Mouse (Mus musculus): Measurements from ENCODE around the gene H2-DMa. TPM values are rescaled to one million over a fixed set of nuclear protein-coding genes. Genes with fewer than 3 reads are reported as not detected.
"Not testable (repeated sequence)": the region's sequence is repeated elsewhere in the genome, so short reads cannot be mapped to it uniquely, and the experiment has no call there.

The H2-DMa gene
- total RNA-seq, 2 experiments from 2014 or later, result 3.7 to 4.5 TPM

GRCm38 (mm10) chr17:34140240-34140639 is 20.9 kb downstream of the H2-DMa start:
- intact Hi-C loops (cut with DNase I), result no loop called here
- no peak for DNase-seq (ENCODE audit: low spot score)

- intact Hi-C loops (cut with DNase I), result no loop called here
- DNase-seq (ENCODE audit: low spot score), result no peak
These were observed 22.1 kb downstream of the H2-DMa start for GRCm38 (mm10) chr17:34141448-34141847.

GRCm38 (mm10) chr17:34142456-34143010 is 23.2 kb downstream of the H2-DMa start:
- intact Hi-C loops (cut with DNase I), result no loop called here
- DNase-seq (ENCODE audit: low spot score), result no peak

GRCm38 (mm10) chr17:34143033-34143432 is 23.7 kb downstream of the H2-DMa start, which contains the start of gene H2-DMb2:
Gene H2-DMb2, plus strand, starts transcription at chr17:34143307.
- intact Hi-C loops (cut with DNase I), result no loop called here
- peak; percentile 56 for DNase-seq (ENCODE audit: low spot score)

- intact Hi-C loops (cut with DNase I), result no loop called here
- DNase-seq (ENCODE audit: low spot score), result no peak
These were observed 24.1 kb downstream of the H2-DMa start for GRCm38 (mm10) chr17:34143461-34143860.

- intact Hi-C loops (cut with DNase I); DNase-seq (ENCODE audit: low spot score): not testable (repeated sequence)
These were observed 24.9 kb downstream of the H2-DMa start for GRCm38 (mm10) chr17:34144221-34144620.

- no peak for DNase-seq (ENCODE audit: low spot score)
- intact Hi-C loops (cut with DNase I), result no loop called here
These were observed 25.6 kb downstream of the H2-DMa start for GRCm38 (mm10) chr17:34144960-34145371.

- DNase-seq (ENCODE audit: low spot score), result no peak
- intact Hi-C loops (cut with DNase I), result no loop called here
These were observed 33.6 kb downstream of the H2-DMa start, which contains the start of gene H2-DMb1 for GRCm38 (mm10) chr17:34152923-34153322. Gene H2-DMb1, plus strand, starts transcription at chr17:34153072.

- no peak for DNase-seq (ENCODE audit: low spot score)
- intact Hi-C loops (cut with DNase I), result no loop called here
These were observed 36.2 kb downstream of the H2-DMa start for GRCm38 (mm10) chr17:34155534-34155933.

- DNase-seq (ENCODE audit: low spot score), result no peak
- intact Hi-C loops (cut with DNase I), result no loop called here
These were observed 45.0 kb downstream of the H2-DMa start for GRCm38 (mm10) chr17:34164202-34164895.

GRCm38 (mm10) chr17:34165033-34165730 is 45.8 kb downstream of the H2-DMa start:
- no peak for DNase-seq (ENCODE audit: low spot score)
- intact Hi-C loops (cut with DNase I), result loop anchor here (1.0 kb wide), 1 partner anchor 30 kb away; no protein-coding TSS in a partner anchor

GRCm38 (mm10) chr17:34169279-34169678 is 49.9 kb downstream of the H2-DMa start:
- DNase-seq (ENCODE audit: low spot score), result no peak
- intact Hi-C loops (cut with DNase I), result loop anchor here (2.0 kb wide), 2 partner anchors 68 to 92 kb away; no protein-coding TSS in a partner anchor

- DNase-seq (ENCODE audit: low spot score), result no peak
- intact Hi-C loops (cut with DNase I), result loop anchor here (1.0 to 5.0 kb wide), 4 partner anchors 34 to 182 kb away; partner anchors contain the start of gene Btnl2
These were observed 51.1 kb downstream of the H2-DMa start for GRCm38 (mm10) chr17:34170487-34170876.

GRCm38 (mm10) chr17:34170877-34171498 is 51.6 kb downstream of the H2-DMa start:
- no peak for DNase-seq (ENCODE audit: low spot score)
- intact Hi-C loops (cut with DNase I), result loop anchor here (1.0 to 5.0 kb wide), 4 partner anchors 33 to 181 kb away; partner anchors contain the start of gene Btnl2

- intact Hi-C loops (cut with DNase I), result loop anchor here (5.0 kb wide), 1 partner anchor 180 kb away; the partner anchor contains the start of gene Btnl2
- no peak for DNase-seq (ENCODE audit: low spot score)
These were observed 53.2 kb downstream of the H2-DMa start for GRCm38 (mm10) chr17:34172528-34172927.

- DNase-seq (ENCODE audit: low spot score), result no peak
- intact Hi-C loops (cut with DNase I), result loop anchor here (5.0 kb wide), 1 partner anchor 178 kb away; the partner anchor contains the start of gene Btnl2
These were observed 54.7 kb downstream of the H2-DMa start for GRCm38 (mm10) chr17:34174075-34174474.

GRCm38 (mm10) chr17:34177179-34177578 is 57.8 kb downstream of the H2-DMa start:
- intact Hi-C loops (cut with DNase I), result no loop called here
- DNase-seq (ENCODE audit: low spot score), result no peak

- DNase-seq (ENCODE audit: low spot score), result no peak
- intact Hi-C loops (cut with DNase I), result no loop called here
These were observed 59.7 kb downstream of the H2-DMa start for GRCm38 (mm10) chr17:34179019-34179418.

- intact Hi-C loops (cut with DNase I), result no loop called here
- DNase-seq (ENCODE audit: low spot score), result no peak
These were observed 60.8 kb downstream of the H2-DMa start for GRCm38 (mm10) chr17:34179913-34180859.
